Mouse (Mus musculus) urinary bladder, postnatal 0 days (tissue): ENCODE results near the gene Rps29. TPM values are rescaled to one million over a fixed set of nuclear protein-coding genes. Genes with fewer than 3 reads are reported as not detected.

Experiments used
- microRNA-seq: library from miRNA; unstranded; fragments of <30 nt; microRNA quantifications from one replicate; pipeline ENCODE4, GENCODE M21; 2016
- polyA plus RNA-seq: library from polyadenylated mRNA; unstranded; fragments of >200 nt; fragmentation: Nextera tagmentation; extraction: Ambion mirVana; gene quantifications from 2 replicates; pipeline ENCODE4 v1.2.1, GENCODE M21; 2015

Rps29 gene
- 1,704 and 1,741 TPM in 2 replicates for polyA plus RNA-seq

GRCm38 (mm10) chr12:69158765-69159577 lies at the start of gene Rps29:
TSS of gene Rps29 (minus strand) at chr12:69159186.

GRCm38 (mm10) chr12:69204052-69204833 lies 45.3 kb upstream of the Rps29 start, which contains the start of gene Gm49384:
TSS of gene Gm49384 (minus strand) at chr12:69204267.

GRCm38 (mm10) chr12:69198164-69198535 lies 39.2 kb upstream of the Rps29 start, which contains the start of gene Dnaaf2:
TSS of gene Dnaaf2 (minus strand) at chr12:69198429.

GRCm38 (mm10) chr12:69196444-69197377 lies 37.7 kb upstream of the Rps29 start, which contains the start of gene Gm49383:
TSS of gene Gm49383 (minus strand) at chr12:69197104.

GRCm38 (mm10) chr12:69183583-69184308 lies 24.8 kb upstream of the Rps29 start, which contains the start of the genes Rpl36al and Mgat2:
TSS of gene Rpl36al (minus strand) at chr12:69184083.
TSS of gene Mgat2 (plus strand) at chr12:69184157.

GRCm38 (mm10) chr12:69168461-69169106 lies 9.6 kb upstream of the Rps29 start, which contains the start of gene Lrr1:
TSS of gene Lrr1 (plus strand) at chr12:69168814.

Small RNA genes within 50 kb of the gene (microRNA-seq; reads per million reads assigned to microRNA genes)
- gene Gm47287 (not detected), gene Gm47295 (1.2 reads per million)

Other genes with a start within 250 kb of the Rps29 start
- 3.2 and 5.1 TPM in 2 replicates for gene Lrr1, start 9.6 kb upstream of the Rps29 start, polyA plus RNA-seq
- 635 and 701 TPM in 2 replicates for gene Rpl36al, start 24.9 kb upstream of the Rps29 start, polyA plus RNA-seq
- 49.5 and 59.7 TPM in 2 replicates for gene Mgat2, start 25.0 kb upstream of the Rps29 start, polyA plus RNA-seq
- 9.5 and 10.3 TPM in 2 replicates for gene Gm49383, start 37.9 kb upstream of the Rps29 start, polyA plus RNA-seq
- 3.3 and 4.6 TPM in 2 replicates for gene Dnaaf2, start 39.2 kb upstream of the Rps29 start, polyA plus RNA-seq
- 8.2 and 8.9 TPM in 2 replicates for gene Gm49384, start 45.1 kb upstream of the Rps29 start, polyA plus RNA-seq
- 7.3 and 10.6 TPM in 2 replicates for gene Pole2, start 69.0 kb upstream of the Rps29 start, polyA plus RNA-seq
- gene Klhdc1, start 82.0 kb upstream of the Rps29 start, polyA plus RNA-seq: 11.9 and 12.3 TPM in 2 replicates
- 73.1 and 77.7 TPM in 2 replicates for gene Klhdc2, start 137.5 kb upstream of the Rps29 start, polyA plus RNA-seq
- 45.2 and 54.1 TPM in 2 replicates for gene Nemf, start 198.0 kb upstream of the Rps29 start, polyA plus RNA-seq
- gene Arf6, start 213.0 kb upstream of the Rps29 start, polyA plus RNA-seq: 51.1 and 62.3 TPM in 2 replicates
- gene Gm9887, start 213.3 kb upstream of the Rps29 start, polyA plus RNA-seq: 2.0 and 2.9 TPM in 2 replicates